Mouse (Mus musculus) forebrain, embryonic 14.5 days (tissue): ENCODE results near the gene Lypd5. TPM values are rescaled to one million over a fixed set of nuclear protein-coding genes. Genes with fewer than 3 reads are reported as not detected.
A peak's percentile ranks its signal among the peaks of the same experiment; 100 is the strongest.

Experiments used
- ATAC-seq: fragments of 200-750 bp; cut with Nextera tagmentation; 2 replicates; pipeline ENCODE4 v1.8.0; 2017; ENCODE audit warnings: mild to moderate bottlenecking, moderate library complexity
- DNase-seq: peaks from one replicate; pipeline ENCODE4 v3.0.0-alpha.2; 2015; ENCODE audit warnings: low spot score
- H3K27ac ChIP-seq: fragments of 300-500 bp; sonication (generic); 2 replicates; pipeline ENCODE4 v1.5.1; 2014; ENCODE audit warnings: low read depth, mild to moderate bottlenecking, control low read depth, low read length, moderate library complexity
- H3K27me3 ChIP-seq: fragments of 300-500 bp; sonication (generic); replicated peaks from 2 replicates; pipeline ENCODE4 v1.6.1; 2014; ENCODE audit warnings: low read length, control low read depth, mixed read lengths; ENCODE audit not compliant: control insufficient read depth, insufficient read depth
- H3K36me3 ChIP-seq: fragments of 300-500 bp; sonication (generic); 2 replicates; pipeline ENCODE4 v1.6.1; 2014; ENCODE audit warnings: low read length, control low read depth; ENCODE audit not compliant: control insufficient read depth, insufficient read depth
- H3K4me1 ChIP-seq: fragments of 300-500 bp; sonication (generic); 2 replicates; pipeline ENCODE4 v1.6.1; 2014; ENCODE audit warnings: antibody characterized with exemption, low read length, control low read depth; ENCODE audit not compliant: control insufficient read depth, insufficient read depth
- H3K4me2 ChIP-seq: fragments of 300-500 bp; sonication (generic); 2 replicates; pipeline ENCODE4 v1.6.1; 2014; ENCODE audit warnings: mild to moderate bottlenecking, control low read depth, low read length
- H3K4me3 ChIP-seq: fragments of 300-500 bp; sonication (generic); 2 replicates; pipeline ENCODE4 v1.5.1; 2014; ENCODE audit warnings: low read depth, low read length, control low read depth
- H3K9ac ChIP-seq: fragments of 300-500 bp; sonication (generic); 2 replicates; pipeline ENCODE4 v1.6.1; 2014; ENCODE audit warnings: mild to moderate bottlenecking, low read length, control low read depth, moderate library complexity
- H3K9me3 ChIP-seq: fragments of 300-500 bp; sonication (generic); replicated peaks from 2 replicates; pipeline ENCODE4 v1.6.1; 2016; ENCODE audit warnings: low read length, control low read depth, mixed read lengths; ENCODE audit not compliant: control insufficient read depth
- WGBS: fragments of 180-500 bp; shearing (Covaris S2); extraction: QIAGEN DNeasy Blood & Tissue Kit; methylation state at CpG from one replicate; pipeline ENCODE4 v1.1.7; 2014; 5-methylcytosine and 5-hydroxymethylcytosine counted together
- polyA plus RNA-seq: library from polyadenylated mRNA; unstranded; fragments of >200 nt; fragmentation: Nextera tagmentation; extraction: Ambion mirVana; gene quantifications from 2 replicates; pipeline ENCODE4 v1.2.1, GENCODE M21; 2014

The Lypd5 gene
- polyA plus RNA-seq, 1 experiment from 2014 or later = not detected

DNA sequence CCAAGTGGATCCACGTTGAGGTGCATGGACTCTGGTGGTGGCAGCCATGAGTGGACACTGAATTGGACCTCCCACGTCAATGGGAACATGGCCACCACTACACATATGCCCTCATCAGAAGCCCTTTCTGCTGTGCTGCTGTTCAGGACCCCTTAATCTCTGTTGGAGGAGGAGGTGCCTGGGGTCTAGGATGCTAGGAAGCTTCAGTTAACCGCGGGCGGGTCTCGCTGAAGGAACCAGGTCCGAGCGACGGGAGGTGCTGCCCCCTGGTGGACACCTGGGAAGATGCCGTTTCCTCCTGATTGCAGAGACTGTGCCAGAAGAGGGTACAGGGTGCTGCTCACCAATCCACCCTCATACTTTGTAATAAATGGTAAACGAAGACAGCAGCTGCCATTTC lies 35.8 kb downstream of the Lypd5 start:
- Histone ChIP-seq H3K4me3 (no peak overlapping the region), H3K36me3 (no peaks in the 10 kb centered on the region), H3K27me3 (no peaks in the 10 kb centered on the region), H3K4me1 (no peaks in the 10 kb centered on the region), H3K27ac (no peak overlapping the region), H3K9me3 (no peaks in the 10 kb centered on the region), H3K4me2 (peak overlapping the region; percentile 23; the same call in 1 of the 2 replicates), H3K9ac (no peak overlapping the region; the same call in 1 of the 2 replicates)
- whole genome bisulfite sequencing = 7% methylated on average over 11 of the region's 11 CpGs
- DNase-seq = peak; percentile 76
- ATAC-seq = peak; percentile 60; the same call in 1 of the 2 replicates

GRCm38 (mm10) chr7:24387059-24387556 lies 38.1 kb downstream of the Lypd5 start:
- no peak for ATAC-seq
- Histone ChIP-seq H3K9ac (no peak overlapping the region), H3K4me2 (no peak overlapping the region), H3K4me1 (no peaks in the 10 kb centered on the region), H3K27ac (no peak overlapping the region), H3K27me3 (no peaks in the 10 kb centered on the region), H3K4me3 (no peak overlapping the region), H3K36me3 (no peaks in the 10 kb centered on the region), H3K9me3 (no peaks in the 10 kb centered on the region)
- 88% methylated on average over 10 of the region's 10 CpGs for WGBS
- DNase-seq = no peak

DNA sequence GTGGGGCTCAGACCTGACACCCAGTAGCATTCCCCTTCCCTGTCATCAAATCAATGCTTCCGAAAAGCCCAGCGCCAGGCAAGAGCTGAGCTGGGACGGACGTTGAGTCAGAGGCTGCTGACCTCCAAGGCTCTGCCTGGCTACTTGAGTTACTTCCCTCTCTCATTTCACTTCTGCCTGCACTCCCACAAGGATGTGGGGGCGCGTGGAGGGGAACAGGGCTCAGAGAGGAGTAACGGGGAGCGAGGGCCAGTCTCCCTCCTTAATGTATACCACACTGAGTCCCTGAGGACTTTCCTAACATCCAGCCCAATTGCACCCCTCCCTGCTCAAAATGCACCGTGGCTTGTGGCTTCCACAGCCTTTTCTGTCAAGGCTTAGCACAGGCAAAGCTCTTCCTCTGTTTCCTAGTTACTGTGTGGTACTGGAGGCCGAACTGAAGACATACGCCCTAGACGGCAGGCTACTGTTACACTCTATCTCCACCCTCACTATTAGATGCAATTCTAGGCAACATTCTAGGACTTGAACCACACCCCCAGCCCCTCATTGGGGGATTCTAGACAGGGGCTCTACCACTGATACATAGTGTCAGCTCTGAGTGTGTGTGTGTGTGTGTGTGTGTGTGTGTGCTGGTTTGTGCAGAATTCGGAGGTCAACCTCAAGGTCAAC lies 40.7 kb downstream of the Lypd5 start:
- H3K27me3 ChIP-seq = no peaks in the 10 kb centered on the region
- no peak overlapping the region for H3K4me2 ChIP-seq
- H3K4me1 ChIP-seq = no peaks in the 10 kb centered on the region
- H3K36me3 ChIP-seq = no peaks in the 10 kb centered on the region
- no peak overlapping the region for H3K4me3 ChIP-seq
- ATAC-seq (no peak), DNase-seq (no peak)
- WGBS = 74% methylated on average over 13 of the region's 13 CpGs
- H3K9me3 ChIP-seq = no peaks in the 10 kb centered on the region
- no peak overlapping the region for H3K27ac ChIP-seq
- H3K9ac ChIP-seq = no peak overlapping the region

DNA sequence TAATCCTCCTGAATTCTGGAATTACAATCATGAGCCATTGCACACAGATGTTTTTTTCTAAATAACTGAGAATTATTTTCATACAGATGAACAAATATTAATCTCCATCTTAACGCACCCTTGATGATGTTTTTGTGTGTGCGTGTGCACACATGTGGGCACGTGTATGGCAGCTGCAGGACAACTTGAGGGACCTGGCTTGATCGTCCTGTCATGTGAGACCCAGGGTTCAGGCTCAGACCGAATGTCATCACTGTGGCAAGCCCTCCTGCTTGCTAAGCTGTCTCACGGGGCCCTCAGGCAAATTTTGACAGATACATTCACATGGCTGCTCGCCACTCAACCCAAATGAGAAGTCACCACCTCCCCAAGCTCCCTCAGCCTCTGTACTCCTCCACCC lies 41.5 kb downstream of the Lypd5 start:
- no peak for ATAC-seq

DNA sequence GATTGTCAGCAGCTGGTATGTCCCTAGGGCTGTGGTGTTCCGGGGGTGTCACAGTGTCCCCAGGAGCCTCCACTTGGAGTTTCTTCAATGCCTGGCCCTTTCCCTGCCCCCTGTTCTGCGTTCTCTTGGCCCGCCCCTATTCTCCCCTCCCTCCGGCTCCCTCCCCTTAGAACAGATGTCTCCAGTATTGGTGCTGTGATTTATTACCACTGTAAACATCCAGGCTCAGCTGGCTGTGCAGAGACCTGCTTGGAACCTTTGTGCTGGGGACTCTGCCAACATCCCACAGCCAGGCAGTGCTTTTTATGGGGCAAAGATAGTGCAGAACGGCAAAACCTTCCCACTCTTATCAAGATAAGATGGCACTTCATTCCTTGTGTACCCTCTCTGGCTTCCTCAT lies 42.1 kb downstream of the Lypd5 start:
- no peaks in the 10 kb centered on the region for H3K9me3 ChIP-seq
- H3K4me2 ChIP-seq = no peak overlapping the region
- H3K27me3 ChIP-seq = no peaks in the 10 kb centered on the region
- H3K27ac ChIP-seq = no peak overlapping the region
- H3K4me1 ChIP-seq = no peaks in the 10 kb centered on the region
- no peak overlapping the region for H3K4me3 ChIP-seq
- H3K36me3 ChIP-seq = no peaks in the 10 kb centered on the region
- no peak for ATAC-seq
- whole genome bisulfite sequencing = 54% methylated on average over 5 of the region's 5 CpGs
- no peak overlapping the region for H3K9ac ChIP-seq
- DNase-seq = peak; percentile 10

More for the DNA sequence above, 41.5 kb downstream of the Lypd5 start:
- Histone ChIP-seq H3K9ac (no peak overlapping the region), H3K4me3 (no peak overlapping the region), H3K4me1 (no peaks in the 10 kb centered on the region), H3K9me3 (no peaks in the 10 kb centered on the region), H3K27ac (no peak overlapping the region), H3K36me3 (no peaks in the 10 kb centered on the region), H3K27me3 (no peaks in the 10 kb centered on the region), H3K4me2 (no peak overlapping the region)
- 67% methylated on average over 7 of the region's 7 CpGs for WGBS
- DNase-seq = no peak

GRCm38 (mm10) chr7:24391687-24392086 lies 42.7 kb downstream of the Lypd5 start:
- no peak for ATAC-seq
- Histone ChIP-seq H3K36me3 (no peaks in the 10 kb centered on the region), H3K9me3 (no peaks in the 10 kb centered on the region), H3K9ac (no peak overlapping the region), H3K4me2 (no peak overlapping the region), H3K4me3 (no peak overlapping the region), H3K27me3 (no peaks in the 10 kb centered on the region), H3K27ac (no peak overlapping the region), H3K4me1 (no peaks in the 10 kb centered on the region)
- WGBS = 66% methylated on average over 2 of the region's 2 CpGs
- DNase-seq = no peak

- no peaks in the 10 kb centered on the region for H3K9me3 ChIP-seq
- WGBS = 85% methylated on average over 3 of the region's 3 CpGs
Observed at GRCm38 (mm10) chr7:24394054-24394453, 45.1 kb downstream of the Lypd5 start.

GRCm38 (mm10) chr7:24394475-24395161 lies 45.6 kb downstream of the Lypd5 start:
- ATAC-seq (no peak), DNase-seq (no peak)
- no peaks in the 10 kb centered on the region for H3K36me3 ChIP-seq
- H3K27ac ChIP-seq = no peak overlapping the region
- H3K4me2 ChIP-seq = no peak overlapping the region
- H3K9me3 ChIP-seq = no peaks in the 10 kb centered on the region
- H3K4me1 ChIP-seq = no peaks in the 10 kb centered on the region
- H3K9ac ChIP-seq = no peak overlapping the region
- no peak overlapping the region for H3K4me3 ChIP-seq
- H3K27me3 ChIP-seq = no peaks in the 10 kb centered on the region
- WGBS = 86% methylated on average over 15 of the region's 15 CpGs

More at GRCm38 (mm10) chr7:24394054-24394453, 45.1 kb downstream of the Lypd5 start:
- no peak overlapping the region for H3K4me2 ChIP-seq
- no peak for DNase-seq
- H3K4me3 ChIP-seq = no peak overlapping the region
- no peak overlapping the region for H3K27ac ChIP-seq
- ATAC-seq = no peak
- no peak overlapping the region for H3K9ac ChIP-seq
- no peaks in the 10 kb centered on the region for H3K27me3 ChIP-seq
- H3K4me1 ChIP-seq = no peaks in the 10 kb centered on the region
- no peaks in the 10 kb centered on the region for H3K36me3 ChIP-seq

- whole genome bisulfite sequencing = 84% methylated on average over 11 of the region's 11 CpGs
Observed at GRCm38 (mm10) chr7:24396832-24397231, 47.8 kb downstream of the Lypd5 start.

More at GRCm38 (mm10) chr7:24396832-24397231, 47.8 kb downstream of the Lypd5 start:
- no peaks in the 10 kb centered on the region for H3K36me3 ChIP-seq
- no peak overlapping the region for H3K27ac ChIP-seq
- peaks cover 3% of the 10 kb centered on the region; the same call in 1 of the 2 replicates for H3K4me1 ChIP-seq
- DNase-seq = no peak
- H3K4me3 ChIP-seq = no peak overlapping the region
- H3K9ac ChIP-seq = 0 out of 2 replicates have a peak overlapping the region, but pooled peaks have one; percentile 17
- ATAC-seq = no peak
- H3K9me3 ChIP-seq = no peaks in the 10 kb centered on the region
- H3K27me3 ChIP-seq = no peaks in the 10 kb centered on the region
- H3K4me2 ChIP-seq = no peak overlapping the region
